Mouse (Mus musculus): ENCODE measurements around the gene Hhat. TPM values are rescaled to one million over a fixed set of nuclear protein-coding genes. Genes with fewer than 3 reads are reported as not detected.

Gene Hhat
- total RNA-seq, 2 experiments from 2014 or later: 2.7 to 4.8 TPM

- DNase-seq (ENCODE audit: low spot score in 2 of 2): no peak
Measured at GRCm38 (mm10) chr1:192564691-192565090, 206.3 kb downstream of the Hhat start.

DNA sequence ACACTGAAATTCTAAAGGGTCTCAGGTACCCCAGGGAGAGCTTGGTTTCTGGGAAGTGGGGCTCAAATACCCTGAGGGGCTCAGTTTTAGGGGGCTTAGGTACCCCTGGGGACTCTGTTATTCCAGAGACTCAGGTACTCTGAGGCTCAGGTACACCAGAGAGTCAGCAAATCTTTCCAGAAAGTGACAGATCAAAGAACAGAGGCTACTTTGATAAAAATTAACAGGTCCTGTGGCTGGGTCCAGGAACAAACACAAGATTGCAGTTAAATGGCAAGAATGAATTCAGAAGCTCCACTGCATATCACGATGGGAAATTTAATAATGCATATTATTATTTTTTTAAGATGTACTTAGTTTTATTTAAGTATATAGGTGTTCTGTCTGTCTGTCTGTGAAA, 211.7 kb downstream of the Hhat start:
- no peak for DNase-seq (ENCODE audit: low spot score in 2 of 2)

DNA sequence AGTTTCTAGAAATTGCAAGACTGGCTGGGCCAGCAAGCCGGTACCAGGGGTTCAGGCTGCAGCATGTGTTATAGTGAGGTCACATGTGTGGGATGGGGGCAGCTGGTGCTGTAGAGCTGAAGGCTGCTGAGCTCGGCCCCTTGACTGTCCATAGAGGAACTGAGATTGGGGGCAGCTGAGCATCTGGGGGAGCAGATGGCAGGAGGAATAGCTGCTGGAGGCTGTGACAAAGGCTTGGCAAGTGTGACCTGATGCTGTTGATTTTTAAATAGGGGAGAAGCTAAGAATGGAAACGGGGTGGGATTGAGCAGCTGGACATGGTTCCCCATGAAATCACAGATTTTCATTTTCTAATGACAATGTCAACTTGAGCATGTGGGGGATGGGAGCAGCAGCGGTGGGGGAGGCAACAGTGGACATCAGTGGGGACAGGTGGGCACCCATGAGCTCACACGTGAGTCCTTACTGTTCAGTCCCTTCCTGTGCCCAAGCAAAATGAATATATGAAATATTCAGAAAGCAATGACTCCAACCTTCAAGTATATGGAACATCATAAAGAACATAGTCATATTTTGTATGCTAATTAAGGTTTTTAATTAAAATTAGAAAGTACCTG, 212.9 kb downstream of the Hhat start:
- no peak for DNase-seq (ENCODE audit: low spot score in 2 of 2)

DNA sequence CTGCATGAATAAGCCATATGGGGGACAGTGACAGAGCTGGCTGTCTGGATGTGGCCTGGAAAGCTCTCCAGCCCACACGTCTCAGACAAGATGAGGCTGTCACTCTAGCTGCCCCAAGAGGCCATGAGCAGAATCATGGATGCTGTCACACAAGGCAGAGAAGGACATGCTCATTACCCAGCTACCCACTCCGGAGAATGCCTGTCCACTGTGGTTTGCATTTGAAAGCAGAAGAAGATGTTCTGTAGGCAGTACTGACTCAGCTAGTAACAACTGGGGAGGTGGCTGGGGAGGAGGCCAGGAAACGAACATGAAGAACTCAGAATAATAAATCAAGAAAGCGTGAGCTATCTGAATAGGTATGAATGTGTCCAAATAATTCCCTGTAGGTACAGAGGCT, 215.5 kb downstream of the Hhat start:
- DNase-seq (ENCODE audit: low spot score in 2 of 2): no peak

GRCm38 (mm10) chr1:192550561-192550960, 220.5 kb downstream of the Hhat start:
- DNase-seq (ENCODE audit: low spot score in 2 of 2): no peak

- no peak for DNase-seq (ENCODE audit: low spot score in 2 of 2)
Measured at GRCm38 (mm10) chr1:192546843-192547242, 224.2 kb downstream of the Hhat start.

GRCm38 (mm10) chr1:192544901-192545300, 226.1 kb downstream of the Hhat start:
- DNase-seq (ENCODE audit: low spot score in 2 of 2): no peak

- DNase-seq (ENCODE audit: low spot score in 2 of 2): no peak
Measured at GRCm38 (mm10) chr1:192544091-192544490, 226.9 kb downstream of the Hhat start.

- no peak for DNase-seq (ENCODE audit: low spot score in 2 of 2)
Measured at GRCm38 (mm10) chr1:192543686-192544085, 227.3 kb downstream of the Hhat start.

GRCm38 (mm10) chr1:192542093-192542492, 228.9 kb downstream of the Hhat start:
- DNase-seq (ENCODE audit: low spot score in 2 of 2): no peak

DNA sequence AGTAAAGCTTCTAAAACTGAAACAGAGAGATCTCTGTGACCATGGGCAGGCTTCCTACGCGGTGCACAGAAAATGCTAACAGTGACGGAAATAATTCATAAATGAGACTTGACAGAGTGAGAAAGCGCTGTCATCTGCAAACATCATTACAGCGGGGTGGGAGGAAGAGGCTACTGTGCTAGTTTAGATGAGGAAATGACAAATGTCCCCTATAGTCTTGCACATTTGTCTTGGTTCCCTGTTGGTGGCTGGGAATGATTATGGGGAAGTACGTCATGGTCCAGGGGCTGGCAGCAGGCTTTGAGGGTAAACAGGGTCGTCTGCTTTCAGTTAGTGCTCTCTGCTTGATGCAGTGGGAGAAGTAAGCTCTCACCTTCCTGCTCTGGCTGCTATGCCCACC, 233.9 kb downstream of the Hhat start:
- no peak for DNase-seq (ENCODE audit: low spot score in 2 of 2)

GRCm38 (mm10) chr1:192536440-192536839, 234.6 kb downstream of the Hhat start:
- DNase-seq (ENCODE audit: low spot score in 2 of 2): no peak

GRCm38 (mm10) chr1:192533016-192533415, 238.0 kb downstream of the Hhat start:
- no peak for DNase-seq (ENCODE audit: low spot score in 2 of 2)

GRCm38 (mm10) chr1:192532212-192532611, 238.8 kb downstream of the Hhat start:
- DNase-seq (ENCODE audit: low spot score in 2 of 2): no peak

GRCm38 (mm10) chr1:192531490-192532146, 239.4 kb downstream of the Hhat start:
- DNase-seq (ENCODE audit: low spot score in 2 of 2): no peak

- no peak for DNase-seq (ENCODE audit: low spot score in 2 of 2)
Measured at GRCm38 (mm10) chr1:192525711-192526350, 245.2 kb downstream of the Hhat start.

- no peak for DNase-seq (ENCODE audit: low spot score in 2 of 2)
Measured at GRCm38 (mm10) chr1:192522376-192523178, 248.4 kb downstream of the Hhat start.

GRCm38 (mm10) chr1:192520836-192521435, 250.1 kb downstream of the Hhat start:
- DNase-seq (ENCODE audit: low spot score in 2 of 2): no peak

DNA sequence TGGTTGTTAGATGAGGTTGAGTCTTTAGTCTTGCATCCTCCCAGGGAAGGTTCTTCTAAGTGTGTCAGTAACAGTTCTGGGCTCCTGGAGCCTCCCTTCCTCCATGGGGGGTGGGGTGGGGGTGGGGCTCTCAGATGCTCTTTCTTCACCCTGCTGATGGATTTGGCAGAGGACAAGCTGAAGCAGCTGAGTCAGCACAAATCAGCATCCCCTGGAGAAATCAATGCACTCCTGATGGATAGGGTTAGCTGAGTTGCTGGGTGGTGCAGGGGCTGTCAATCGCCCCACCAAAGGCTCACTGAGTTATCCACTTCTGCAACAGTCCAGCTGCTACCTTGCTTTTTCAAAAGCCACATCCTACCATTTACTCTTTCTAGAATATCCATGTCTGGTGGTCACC, 251.3 kb downstream of the Hhat start:
- DNase-seq (ENCODE audit: low spot score in 2 of 2): no peak

- no peak for DNase-seq (ENCODE audit: low spot score in 2 of 2)
Measured at GRCm38 (mm10) chr1:192515373-192515772, 255.7 kb downstream of the Hhat start.

DNA sequence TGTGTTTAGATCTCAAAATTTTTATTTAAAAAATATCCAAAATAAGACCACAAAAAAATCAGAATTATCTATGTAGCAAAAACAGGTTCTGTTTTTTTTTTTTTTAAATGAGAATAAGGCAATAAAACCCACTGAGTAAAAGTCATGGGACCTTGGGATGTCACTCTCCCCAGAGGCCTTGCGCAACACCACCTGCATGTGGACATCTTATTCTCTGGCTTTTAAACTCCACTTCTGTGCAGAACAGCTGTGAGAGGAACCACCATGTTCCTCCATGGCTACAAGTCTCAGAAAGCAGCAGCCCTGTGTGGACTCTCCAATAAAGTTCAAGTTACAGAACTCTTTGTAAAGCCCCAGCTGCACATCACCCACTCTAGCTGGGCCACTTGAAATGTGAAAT, 258.2 kb downstream of the Hhat start:
- DNase-seq (ENCODE audit: low spot score in 2 of 2): no peak
